Mouse (Mus musculus): ENCODE results near the gene Rnf148. TPM values are rescaled to one million over a fixed set of nuclear protein-coding genes. Genes with fewer than 3 reads are reported as not detected.

Gene Rnf148
- polyA plus RNA-seq, 1 experiment = not detected

GRCm38 (mm10) chr6:23630465-23630864 lies 24.5 kb downstream of the Rnf148 start:
- no peak overlapping the region for H3K27ac ChIP-seq (ENCODE audit: control insufficient read depth, insufficient read depth, low read depth, low read length, poor library complexity)
- no peak for TF ChIP-seq POLR2A (IDR thresholded peaks at IDR 0.05; ENCODE audit: borderline replicate concordance, control insufficient read depth, low read depth, low read length)
- TF ChIP-seq CTCF (IDR thresholded peaks at IDR 0.05; ENCODE audit: control insufficient read depth, insufficient read depth, low read length) = no peak
- H3K4me1 ChIP-seq (ENCODE audit: control insufficient read depth, insufficient read depth, low read length) = no peaks in the 10 kb centered on the region
- 74% methylated on average over 4 of the region's 4 CpGs for WGBS
- H3K4me3 ChIP-seq (replicated peaks; ENCODE audit: control insufficient read depth, low read depth, low read length) = no peak overlapping the region

Other genes with a start within 250 kb of the Rnf148 start
- gene Rnf133, start 4.8 kb downstream of the Rnf148 start, polyA plus RNA-seq (2011; ENCODE audit: insufficient read depth, insufficient read length, low replicate concordance, missing spikeins) = not detected in 2 replicates
- 0.80 TPM in 1 of 2 replicates, not detected in the other for gene Cadps2, start 184.3 kb upstream of the Rnf148 start, polyA plus RNA-seq (2011; ENCODE audit: insufficient read depth, insufficient read length, low replicate concordance, missing spikeins)

Measured in bone marrow, adult 2 months (tissue).